Mouse (Mus musculus): ENCODE measurements around the gene Nelfcd. TPM values are rescaled to one million over a fixed set of nuclear protein-coding genes. Genes with fewer than 3 reads are reported as not detected.
A peak's percentile ranks its signal among the peaks of the same experiment; 100 is the strongest.

The Nelfcd gene
- 46.3 and 55.9 TPM in 2 replicates for polyA plus RNA-seq (2011; ENCODE audit: insufficient read depth, insufficient read length, low replicate concordance, missing spikeins)

DNA sequence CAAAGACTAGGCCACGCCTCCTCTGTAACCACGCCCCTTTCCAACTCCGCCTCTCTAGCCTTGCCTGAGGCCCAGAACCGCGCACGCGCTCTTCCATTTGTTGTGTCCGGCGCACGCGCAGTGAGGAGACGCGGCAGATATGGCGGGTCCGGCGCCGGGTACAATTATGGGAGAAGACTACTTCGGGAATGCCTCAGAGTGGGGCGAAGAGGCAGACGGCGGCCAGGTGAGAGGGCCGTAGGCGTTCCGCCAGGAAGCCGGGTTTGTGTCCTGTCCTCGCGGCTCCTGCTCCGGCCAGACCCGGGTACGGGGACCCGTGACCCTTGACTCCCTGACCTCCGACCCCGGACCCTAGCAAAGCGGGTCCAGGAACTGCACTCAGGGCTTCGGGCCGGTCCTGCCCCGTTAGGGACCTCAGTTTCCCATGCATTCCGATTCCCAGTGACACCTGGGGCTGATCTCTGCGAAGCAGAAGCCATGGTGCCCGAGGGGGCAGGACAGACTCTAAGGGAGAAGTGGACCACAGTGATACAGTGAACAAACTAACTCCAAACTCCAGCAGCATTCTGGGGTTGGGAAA is at the start of gene Nelfcd:
TSS of gene Nelfcd (plus strand) at position 74 of the 580 bp plus-strand sequence.
- Histone ChIP-seq H3K4me3 (replicated peaks; ENCODE audit: control insufficient read depth, low read depth, low read length) (peak within 1 kb of the TSS; percentile 87), H3K4me1 (ENCODE audit: control insufficient read depth, insufficient read depth, low read length) (peaks cover 1% of the 10 kb centered on the region; the same call in 1 of the 2 replicates), H3K27ac (ENCODE audit: control insufficient read depth, insufficient read depth, low read depth, low read length, poor library complexity) (peak within 1 kb of the TSS; percentile 7; the same call in 1 of the 2 replicates)
- under 1% methylated on average over 40 of the region's 40 CpGs for WGBS
- TF ChIP-seq CTCF (IDR thresholded peaks at IDR 0.05; ENCODE audit: control insufficient read depth, insufficient read depth, low read length) (no peak), POLR2A (IDR thresholded peaks at IDR 0.05; ENCODE audit: borderline replicate concordance, control insufficient read depth, low read depth, low read length) (peak; percentile 83; the same call in 1 of the 2 replicates)

- H3K4me1 ChIP-seq (ENCODE audit: control insufficient read depth, insufficient read depth, low read length), result no peaks in the 10 kb centered on the region
- H3K27ac ChIP-seq (ENCODE audit: control insufficient read depth, insufficient read depth, low read depth, low read length, poor library complexity), result no peak overlapping the region
- TF ChIP-seq CTCF (IDR thresholded peaks at IDR 0.05; ENCODE audit: control insufficient read depth, insufficient read depth, low read length), result no peak
- TF ChIP-seq POLR2A (IDR thresholded peaks at IDR 0.05; ENCODE audit: borderline replicate concordance, control insufficient read depth, low read depth, low read length), result no peak
- H3K4me3 ChIP-seq (replicated peaks; ENCODE audit: control insufficient read depth, low read depth, low read length), result no peak overlapping the region
- WGBS, result 78% methylated on average over 10 of the region's 10 CpGs
Observed at GRCm38 (mm10) chr2:174366571-174366970, 49.0 kb upstream of the Nelfcd start.

DNA sequence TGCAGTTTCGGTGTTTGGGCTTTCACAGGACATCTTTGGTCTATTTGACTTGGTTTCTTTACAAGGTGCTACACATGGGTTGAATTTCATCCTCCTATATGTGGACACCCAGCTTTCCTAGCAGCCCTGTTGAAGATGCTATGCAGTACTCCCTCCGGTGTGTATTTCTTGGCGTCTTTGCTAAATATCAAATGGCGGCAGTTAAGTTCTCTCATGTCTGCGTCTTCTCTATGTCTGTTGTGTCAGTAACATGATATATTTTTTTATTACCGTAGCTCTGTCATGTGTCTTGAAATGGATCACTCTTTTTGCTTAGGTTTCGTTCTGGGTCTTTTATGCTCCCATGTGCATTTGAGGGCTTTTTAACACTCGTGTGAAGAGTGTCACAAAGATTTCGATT is 34.6 kb upstream of the Nelfcd start:
- no peaks in the 10 kb centered on the region for H3K4me1 ChIP-seq (ENCODE audit: control insufficient read depth, insufficient read depth, low read length)
- WGBS, result 82% methylated on average over 9 of the region's 9 CpGs
- H3K4me3 ChIP-seq (replicated peaks; ENCODE audit: control insufficient read depth, low read depth, low read length), result no peak overlapping the region
- no peak overlapping the region for H3K27ac ChIP-seq (ENCODE audit: control insufficient read depth, insufficient read depth, low read depth, low read length, poor library complexity)
- TF ChIP-seq POLR2A (IDR thresholded peaks at IDR 0.05; ENCODE audit: borderline replicate concordance, control insufficient read depth, low read depth, low read length) (no peak), CTCF (IDR thresholded peaks at IDR 0.05; ENCODE audit: control insufficient read depth, insufficient read depth, low read length) (no peak)

GRCm38 (mm10) chr2:174391936-174392335 is 23.7 kb upstream of the Nelfcd start:
- Histone ChIP-seq H3K4me1 (ENCODE audit: control insufficient read depth, insufficient read depth, low read length) (no peaks in the 10 kb centered on the region), H3K4me3 (replicated peaks; ENCODE audit: control insufficient read depth, low read depth, low read length) (no peak overlapping the region), H3K27ac (ENCODE audit: control insufficient read depth, insufficient read depth, low read depth, low read length, poor library complexity) (no peak overlapping the region)
- 92% methylated on average over 3 of the region's 3 CpGs for WGBS
- TF ChIP-seq CTCF (IDR thresholded peaks at IDR 0.05; ENCODE audit: control insufficient read depth, insufficient read depth, low read length), result no peak
- TF ChIP-seq POLR2A (IDR thresholded peaks at IDR 0.05; ENCODE audit: borderline replicate concordance, control insufficient read depth, low read depth, low read length), result no peak

DNA sequence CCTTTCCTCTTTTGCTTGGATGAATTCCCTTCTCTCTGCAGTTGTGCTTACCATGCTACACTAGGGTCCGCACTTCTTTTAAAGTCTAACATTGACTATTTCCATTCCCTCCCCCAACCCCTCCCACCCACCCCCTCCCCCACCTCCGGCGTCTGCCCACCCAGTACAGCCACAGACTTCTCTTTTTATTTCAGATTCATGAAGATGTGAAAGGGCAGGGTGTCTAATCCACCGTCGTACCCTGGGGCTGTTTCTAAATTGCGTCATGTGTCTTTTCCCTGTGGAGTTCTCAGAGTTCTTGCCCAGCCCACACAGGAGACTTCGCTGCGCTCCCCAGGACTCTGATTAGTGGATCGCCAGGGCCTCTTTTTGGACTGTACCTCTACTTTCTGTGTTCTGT is 23.1 kb upstream of the Nelfcd start:
- Histone ChIP-seq H3K4me1 (ENCODE audit: control insufficient read depth, insufficient read depth, low read length) (no peaks in the 10 kb centered on the region; the same call in 1 of the 2 replicates), H3K4me3 (replicated peaks; ENCODE audit: control insufficient read depth, low read depth, low read length) (no peak overlapping the region), H3K27ac (ENCODE audit: control insufficient read depth, insufficient read depth, low read depth, low read length, poor library complexity) (no peak overlapping the region)
- WGBS, result 66% methylated on average over 9 of the region's 9 CpGs
- TF ChIP-seq POLR2A (IDR thresholded peaks at IDR 0.05; ENCODE audit: borderline replicate concordance, control insufficient read depth, low read depth, low read length), result no peak
- TF ChIP-seq CTCF (IDR thresholded peaks at IDR 0.05; ENCODE audit: control insufficient read depth, insufficient read depth, low read length), result no peak

DNA sequence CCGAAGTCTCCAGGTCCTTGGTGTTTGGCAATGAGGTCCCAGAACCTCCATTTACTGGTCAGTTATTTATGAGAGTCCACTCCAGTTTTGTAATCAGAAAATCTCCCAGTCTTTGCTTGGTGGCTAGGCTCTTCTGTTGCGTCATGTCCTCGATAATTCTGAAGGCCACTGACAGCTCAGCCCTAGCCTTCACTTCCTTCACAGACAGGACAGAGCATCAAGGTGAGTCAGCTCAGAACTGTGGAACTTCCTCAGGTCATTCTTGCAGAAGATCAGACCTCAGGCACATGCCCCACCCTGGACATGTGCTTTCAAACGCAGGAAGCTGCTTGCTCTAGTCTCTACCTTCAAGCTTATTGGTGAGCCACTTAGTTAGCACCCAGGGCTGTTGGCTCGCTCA is 22.2 kb upstream of the Nelfcd start:
- TF ChIP-seq POLR2A (IDR thresholded peaks at IDR 0.05; ENCODE audit: borderline replicate concordance, control insufficient read depth, low read depth, low read length) (no peak), CTCF (IDR thresholded peaks at IDR 0.05; ENCODE audit: control insufficient read depth, insufficient read depth, low read length) (no peak)
- H3K4me1 ChIP-seq (ENCODE audit: control insufficient read depth, insufficient read depth, low read length), result no peaks in the 10 kb centered on the region; the same call in 1 of the 2 replicates
- H3K4me3 ChIP-seq (replicated peaks; ENCODE audit: control insufficient read depth, low read depth, low read length), result no peak overlapping the region
- H3K27ac ChIP-seq (ENCODE audit: control insufficient read depth, insufficient read depth, low read depth, low read length, poor library complexity), result no peak overlapping the region
- 49% methylated on average over 5 of the region's 5 CpGs for WGBS

- WGBS, result 83% methylated on average over 10 of the region's 10 CpGs
- H3K4me3 ChIP-seq (replicated peaks; ENCODE audit: control insufficient read depth, low read depth, low read length), result no peak overlapping the region
- no peak for TF ChIP-seq POLR2A (IDR thresholded peaks at IDR 0.05; ENCODE audit: borderline replicate concordance, control insufficient read depth, low read depth, low read length)
- H3K27ac ChIP-seq (ENCODE audit: control insufficient read depth, insufficient read depth, low read depth, low read length, poor library complexity), result no peak overlapping the region
- no peaks in the 10 kb centered on the region; the same call in 1 of the 2 replicates for H3K4me1 ChIP-seq (ENCODE audit: control insufficient read depth, insufficient read depth, low read length)
Observed at GRCm38 (mm10) chr2:174396643-174397042, 19.0 kb upstream of the Nelfcd start.

- 90% methylated on average over 1 of the region's 1 CpGs for WGBS
- H3K27ac ChIP-seq (ENCODE audit: control insufficient read depth, insufficient read depth, low read depth, low read length, poor library complexity), result no peak overlapping the region
- no peaks in the 10 kb centered on the region; the same call in 1 of the 2 replicates for H3K4me1 ChIP-seq (ENCODE audit: control insufficient read depth, insufficient read depth, low read length)
- H3K4me3 ChIP-seq (replicated peaks; ENCODE audit: control insufficient read depth, low read depth, low read length), result no peak overlapping the region
- TF ChIP-seq CTCF (IDR thresholded peaks at IDR 0.05; ENCODE audit: control insufficient read depth, insufficient read depth, low read length) (no peak), POLR2A (IDR thresholded peaks at IDR 0.05; ENCODE audit: borderline replicate concordance, control insufficient read depth, low read depth, low read length) (no peak)
Observed at GRCm38 (mm10) chr2:174397065-174397464, 18.5 kb upstream of the Nelfcd start.

All from bone marrow, adult 2 months (tissue).